Mouse (Mus musculus) thymus, adult 2 months (tissue): Measurements from ENCODE around the gene Lrrc26. TPM values are rescaled to one million over a fixed set of nuclear protein-coding genes. Genes with fewer than 3 reads are reported as not detected.
A peak's percentile ranks its signal among the peaks of the same experiment; 100 is the strongest.

ENCODE experiments used
- DNase-seq: peaks from one replicate; pipeline ENCODE4 v3.0.0; 2021
- H3K27ac ChIP-seq: fragments of 200-500 bp; 2 replicates; pipeline ENCODE4 v1.5.1; 2012; ENCODE audit warnings: low read length, control low read depth; ENCODE audit not compliant: control insufficient read depth, insufficient read depth
- H3K27me3 ChIP-seq: fragments of 200-500 bp; 2 replicates; pipeline ENCODE4 v1.6.1; 2012; ENCODE audit warnings: mild to moderate bottlenecking, low read length, moderate library complexity, mixed read lengths; ENCODE audit not compliant: control insufficient read depth, insufficient read depth
- H3K36me3 ChIP-seq: fragments of 200-500 bp; 2 replicates; pipeline ENCODE4 v1.6.1; 2012; ENCODE audit warnings: mild to moderate bottlenecking, low read length, moderate library complexity; ENCODE audit not compliant: control insufficient read depth, insufficient read depth
- H3K4me1 ChIP-seq: fragments of 200-500 bp; replicated peaks from 2 replicates; pipeline ENCODE4 v1.6.1; 2012; ENCODE audit warnings: low read length; ENCODE audit not compliant: control insufficient read depth, insufficient read depth
- H3K4me3 ChIP-seq: fragments of 200-500 bp; 2 replicates; pipeline ENCODE4 v1.5.1; 2012; ENCODE audit warnings: mild to moderate bottlenecking, low read length, control low read depth, moderate library complexity; ENCODE audit not compliant: control insufficient read depth, insufficient read depth
- CTCF ChIP-seq: fragments of 200-500 bp; IDR thresholded peaks from 2 replicates; pipeline ENCODE4 v1.5.1; 2012; ENCODE audit warnings: mild to moderate bottlenecking, control low read depth, low read length, moderate library complexity, borderline replicate concordance; ENCODE audit not compliant: control insufficient read depth, poor library complexity, insufficient read depth; ENCODE audit errors: extremely low read depth
- POLR2A ChIP-seq: fragments of 200-500 bp; IDR thresholded peaks from 2 replicates; pipeline ENCODE4 v1.6.1; 2012; ENCODE audit warnings: mild to moderate bottlenecking, low read length, control low read depth, moderate library complexity; ENCODE audit not compliant: control insufficient read depth, poor library complexity, insufficient read depth; ENCODE audit errors: extremely low read depth
- WGBS: fragments of 180-500 bp; shearing (Covaris S2); methylation state at CpG from one replicate; pipeline ENCODE4 v1.1.7; 2018; 5-methylcytosine and 5-hydroxymethylcytosine counted together
- polyA plus RNA-seq: library from polyadenylated mRNA; depleted of rRNA; stranded (reverse); fragments of >200 nt; gene quantifications from 2 replicates; pipeline ENCODE4 v1.2.3, GENCODE M21; 2012; rRNA removed

Lrrc26 gene
- polyA plus RNA-seq, 1 experiment, result 1.6 TPM

DNA sequence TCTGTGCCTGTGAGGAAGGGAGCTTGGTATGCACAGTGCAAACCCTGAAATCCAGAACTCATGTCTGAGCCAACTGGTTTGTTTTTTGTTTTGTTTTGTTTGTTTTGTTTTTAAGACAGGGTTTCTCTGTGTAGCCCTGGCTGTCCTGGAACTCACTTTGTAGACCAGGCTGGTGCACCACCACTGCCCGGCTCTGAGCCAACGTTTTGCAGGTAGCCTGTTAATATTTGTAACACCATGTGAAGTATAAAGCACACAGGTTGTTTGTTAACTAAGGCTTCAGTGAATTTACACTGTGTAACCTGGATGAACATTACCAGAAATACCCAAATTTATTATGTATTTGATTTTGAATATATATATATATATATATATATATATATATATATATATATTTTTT is 36.3 kb downstream of the Lrrc26 start:
- WGBS, result 76% methylated on average over 2 of the region's 2 CpGs
- TF ChIP-seq CTCF, result no peak
- no peak for TF ChIP-seq POLR2A
- H3K27me3 ChIP-seq, result no peaks in the 10 kb centered on the region; the same call in 1 of the 2 replicates
- H3K4me3 ChIP-seq, result no peak overlapping the region
- no peak for DNase-seq
- no peaks in the 10 kb centered on the region for H3K36me3 ChIP-seq
- H3K27ac ChIP-seq, result no peak overlapping the region
- no peaks in the 10 kb centered on the region for H3K4me1 ChIP-seq

DNA sequence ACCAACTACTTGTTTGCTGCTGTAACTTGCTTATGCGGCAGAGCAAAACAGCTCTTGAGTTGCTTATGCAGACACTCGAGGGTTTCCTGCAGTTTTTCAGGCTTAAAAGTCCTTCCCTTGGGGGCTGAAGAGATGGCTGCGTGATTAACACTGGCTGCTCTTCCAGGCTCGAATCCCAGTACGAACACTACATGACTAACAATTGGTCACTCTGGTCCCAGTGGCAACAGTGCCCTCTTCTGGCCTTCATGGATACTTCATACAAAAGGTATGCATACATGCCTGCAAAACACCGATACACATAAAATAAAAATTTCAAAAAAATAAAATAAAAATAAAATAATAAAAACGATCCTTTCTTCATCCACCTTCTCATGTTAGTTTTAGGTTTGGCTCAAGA is 38.7 kb downstream of the Lrrc26 start:
- DNase-seq, result no peak
- no peak for TF ChIP-seq POLR2A
- TF ChIP-seq CTCF, result no peak
- H3K36me3 ChIP-seq, result no peaks in the 10 kb centered on the region
- WGBS, result 52% methylated on average over 7 of the region's 7 CpGs
- H3K4me1 ChIP-seq, result peaks cover 13% of the 10 kb centered on the region
- no peak overlapping the region for H3K27ac ChIP-seq
- H3K4me3 ChIP-seq, result no peak overlapping the region
- H3K27me3 ChIP-seq, result no peaks in the 10 kb centered on the region; the same call in 1 of the 2 replicates

DNA sequence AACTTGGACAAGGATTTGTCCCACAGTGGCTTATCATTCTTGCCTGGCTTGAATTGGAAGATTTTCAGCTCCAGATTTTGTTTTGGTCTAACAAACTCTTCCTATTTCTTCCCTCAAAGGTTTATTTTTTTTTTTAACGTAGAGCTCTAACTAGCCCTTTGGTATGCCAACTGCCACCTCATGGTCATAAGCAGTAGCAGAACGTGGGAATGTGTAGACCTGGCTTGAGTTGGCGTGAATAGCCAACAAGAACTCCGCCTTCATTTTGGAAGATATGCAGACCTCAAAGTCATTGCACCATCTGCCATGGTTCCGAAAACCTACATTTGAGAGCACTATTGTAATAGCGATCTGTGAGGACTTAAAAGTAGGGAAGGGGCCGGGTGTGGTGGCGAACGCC is 41.8 kb downstream of the Lrrc26 start:
- Histone ChIP-seq H3K4me3 (peak overlapping the region; percentile 64; the same call in 1 of the 2 replicates), H3K36me3 (peaks cover 4% of the 10 kb centered on the region), H3K4me1 (peaks cover 14% of the 10 kb centered on the region), H3K27ac (no peak overlapping the region), H3K27me3 (no peaks in the 10 kb centered on the region)
- TF ChIP-seq CTCF (no peak), POLR2A (no peak)
- 63% methylated on average over 9 of the region's 9 CpGs for WGBS
- DNase-seq, result no peak

DNA sequence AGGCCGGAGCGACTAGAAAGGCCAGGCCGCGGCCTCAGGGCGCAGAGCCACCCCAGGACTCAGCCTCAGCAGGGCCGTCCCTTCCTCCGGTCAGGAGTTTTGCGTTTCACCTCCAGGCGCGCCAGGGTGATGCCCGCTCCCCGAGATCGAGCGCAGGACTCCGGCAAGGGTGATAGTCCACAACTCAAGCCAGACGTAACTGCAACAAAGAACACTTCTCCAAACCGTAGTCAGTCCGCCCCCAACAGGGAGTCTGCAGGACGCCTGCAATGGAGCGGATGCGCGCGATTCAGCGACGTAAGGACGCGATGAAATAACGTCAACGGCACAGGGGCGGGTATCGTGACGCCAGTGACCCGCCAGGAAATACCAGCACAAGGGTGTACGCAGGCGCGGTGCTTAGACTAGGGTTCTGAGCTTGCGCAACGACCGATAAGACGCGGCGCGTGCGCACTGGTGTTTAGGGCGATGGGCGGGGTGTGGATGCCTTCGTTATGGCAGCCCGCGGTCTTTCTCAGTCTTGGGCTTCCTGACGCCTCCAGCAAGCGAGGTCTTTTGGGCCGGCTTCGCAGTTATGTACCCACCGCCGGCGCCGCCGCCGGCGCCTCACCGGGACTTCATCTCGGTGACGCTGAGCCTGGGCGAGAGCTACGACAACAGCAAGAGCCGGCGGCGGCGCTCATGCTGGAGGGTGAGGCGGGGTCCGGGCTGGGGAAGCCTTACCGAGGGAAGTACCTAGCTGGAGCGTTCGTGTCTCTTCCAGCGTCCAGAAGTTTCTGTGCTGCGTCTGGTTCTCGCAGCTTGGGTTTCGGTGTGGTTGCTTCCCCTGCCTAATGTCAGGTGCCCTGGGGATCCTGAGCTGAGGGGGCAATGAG is 42.8 kb downstream of the Lrrc26 start, which contains the start of gene Man1b1:
TSS of gene Man1b1 (plus strand) at position 53 of the 875 bp plus-strand sequence.
- Histone ChIP-seq H3K27ac (peak within 1 kb of the TSS; percentile 6; the same call in 1 of the 2 replicates), H3K27me3 (no peaks in the 10 kb centered on the region), H3K4me3 (peak within 1 kb of the TSS; percentile 64), H3K4me1 (peaks cover 14% of the 10 kb centered on the region), H3K36me3 (peaks cover 9% of the 10 kb centered on the region)
- DNase-seq, result peak; percentile 99
- WGBS, result under 1% methylated on average over 78 of the region's 78 CpGs
- TF ChIP-seq CTCF (no peak), POLR2A (peak; percentile 83)

DNA sequence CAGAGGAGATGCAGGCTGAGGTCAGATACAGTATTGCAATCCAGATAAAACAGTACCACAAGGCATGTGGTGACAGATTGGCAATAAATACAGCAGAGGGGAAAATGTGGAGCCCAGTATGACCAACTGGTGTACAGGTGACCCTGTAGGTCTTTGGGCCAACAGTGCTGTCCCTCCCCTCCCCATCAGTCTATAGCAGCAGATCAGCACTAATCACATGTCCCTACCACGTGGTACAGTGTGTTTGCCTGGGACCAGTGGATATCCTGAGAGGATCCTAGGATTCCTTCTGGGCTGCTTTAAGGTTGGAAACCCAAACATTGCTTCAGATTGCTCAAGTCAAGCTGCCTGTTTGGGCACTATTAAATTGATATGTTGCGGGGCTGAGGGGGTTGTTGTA is 43.9 kb downstream of the Lrrc26 start:
- peaks cover 14% of the 10 kb centered on the region for H3K4me1 ChIP-seq
- H3K27me3 ChIP-seq, result no peaks in the 10 kb centered on the region
- no peak for DNase-seq
- no peak overlapping the region for H3K27ac ChIP-seq
- peaks cover 19% of the 10 kb centered on the region for H3K36me3 ChIP-seq
- TF ChIP-seq CTCF (no peak), POLR2A (no peak)
- H3K4me3 ChIP-seq, result no peak overlapping the region
- WGBS, result 89% methylated on average over 2 of the region's 2 CpGs

DNA sequence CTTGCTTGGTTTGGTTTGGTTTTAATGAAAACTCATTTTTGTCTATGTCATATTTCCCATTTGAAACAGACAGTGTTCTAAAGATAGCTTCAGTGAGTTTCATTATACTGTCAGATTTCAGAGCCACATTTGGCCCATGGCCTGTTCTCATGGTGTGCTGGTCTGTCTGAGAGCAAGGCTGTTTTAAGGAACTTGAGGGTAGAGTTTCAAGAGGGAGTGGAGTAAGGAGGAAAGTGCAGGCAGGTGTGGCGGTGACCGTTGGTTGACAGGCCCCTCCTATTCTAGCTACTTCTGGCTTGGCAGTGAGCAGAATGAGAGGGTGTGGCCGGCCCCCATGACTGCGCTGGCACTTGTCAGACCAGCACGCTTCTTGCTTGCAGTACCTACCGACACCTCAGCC is 48.6 kb downstream of the Lrrc26 start:
- no peak overlapping the region for H3K4me3 ChIP-seq
- DNase-seq, result no peak
- WGBS, result 64% methylated on average over 6 of the region's 6 CpGs
- TF ChIP-seq POLR2A (no peak), CTCF (no peak)
- no peak overlapping the region for H3K27ac ChIP-seq
- H3K27me3 ChIP-seq, result no peaks in the 10 kb centered on the region
- H3K36me3 ChIP-seq, result peaks cover 55% of the 10 kb centered on the region
- H3K4me1 ChIP-seq, result peaks cover 3% of the 10 kb centered on the region

Other genes starting within 250 kb of the Lrrc26 start
- gene Nsmf, start 235.6 kb upstream of the Lrrc26 start, polyA plus RNA-seq, result 41.6 and 50.4 TPM in 2 replicates
- gene Entpd8, start 209.6 kb upstream of the Lrrc26 start, polyA plus RNA-seq, result 0.58 and 0.91 TPM in 2 replicates
- 0.24 and 0.44 TPM in 2 replicates for gene Noxa1, start 194.8 kb upstream of the Lrrc26 start, polyA plus RNA-seq
- 13.7 and 16.9 TPM in 2 replicates for gene Nrarp, start 109.2 kb upstream of the Lrrc26 start, polyA plus RNA-seq
- 90.6 and 94.7 TPM in 2 replicates for gene Tor4a, start 93.0 kb upstream of the Lrrc26 start, polyA plus RNA-seq
- 105 and 115 TPM in 2 replicates for gene Nelfb, start 78.4 kb upstream of the Lrrc26 start, polyA plus RNA-seq
- 0.12 TPM in 1 of 2 replicates, not detected in the other for gene Stpg3, start 75.3 kb upstream of the Lrrc26 start, polyA plus RNA-seq
- 0.11 and 0.12 TPM in 2 replicates for gene Fam166a, start 71.2 kb upstream of the Lrrc26 start, polyA plus RNA-seq
- gene Tubb4b, start 65.2 kb upstream of the Lrrc26 start, polyA plus RNA-seq, result 613 and 694 TPM in 2 replicates
- gene Slc34a3, start 55.6 kb upstream of the Lrrc26 start, polyA plus RNA-seq, result 0.05 and 0.15 TPM in 2 replicates
- 0.05 TPM in 1 of 2 replicates, not detected in the other for gene Rnf224, start 53.1 kb upstream of the Lrrc26 start, polyA plus RNA-seq
- 3.6 and 4.5 TPM in 2 replicates for gene Rnf208, start 47.7 kb upstream of the Lrrc26 start, polyA plus RNA-seq
- gene Cysrt1, start 47.5 kb upstream of the Lrrc26 start, polyA plus RNA-seq, result 1.6 and 2.1 TPM in 2 replicates
- 41.1 and 43.0 TPM in 2 replicates for gene AL732309.1, start 43.1 kb upstream of the Lrrc26 start, polyA plus RNA-seq
- gene Tmem203, start 34.5 kb upstream of the Lrrc26 start, polyA plus RNA-seq, result 66.1 and 79.1 TPM in 2 replicates
- 24.4 and 25.9 TPM in 2 replicates for gene Tprn, start 27.3 kb upstream of the Lrrc26 start, polyA plus RNA-seq
- gene Ssna1, start 17.5 kb upstream of the Lrrc26 start, polyA plus RNA-seq, result 164 and 182 TPM in 2 replicates
- 141 and 144 TPM in 2 replicates for gene Anapc2, start 17.4 kb upstream of the Lrrc26 start, polyA plus RNA-seq
- gene Tmem210, start 1.8 kb upstream of the Lrrc26 start, polyA plus RNA-seq, result 0.35 TPM in 1 of 2 replicates, not detected in the other
- 0.50 TPM in 2 replicates for gene Grin1, start 29.3 kb downstream of the Lrrc26 start, polyA plus RNA-seq
- gene Man1b1, start 42.4 kb downstream of the Lrrc26 start, polyA plus RNA-seq, result 23.1 and 26.3 TPM in 2 replicates
- 24.5 and 25.6 TPM in 2 replicates for gene Dpp7, start 66.4 kb downstream of the Lrrc26 start, polyA plus RNA-seq
- gene Uap1l1, start 75.8 kb downstream of the Lrrc26 start, polyA plus RNA-seq, result 23.0 and 24.4 TPM in 2 replicates
- 29.7 and 45.2 TPM in 2 replicates for gene Sapcd2, start 82.4 kb downstream of the Lrrc26 start, polyA plus RNA-seq
- gene Entpd2, start 106.0 kb downstream of the Lrrc26 start, polyA plus RNA-seq, result 11.7 and 14.0 TPM in 2 replicates
- 28.4 and 30.8 TPM in 2 replicates for gene Npdc1, start 109.4 kb downstream of the Lrrc26 start, polyA plus RNA-seq
- 1.9 and 2.0 TPM in 2 replicates for gene Fut7, start 133.4 kb downstream of the Lrrc26 start, polyA plus RNA-seq
- gene Abca2, start 138.8 kb downstream of the Lrrc26 start, polyA plus RNA-seq, result 86.6 and 100 TPM in 2 replicates
- 11.6 and 17.3 TPM in 2 replicates for gene Clic3, start 166.9 kb downstream of the Lrrc26 start, polyA plus RNA-seq
- 165 and 192 TPM in 2 replicates for gene Paxx, start 171.2 kb downstream of the Lrrc26 start, polyA plus RNA-seq
- gene Ptgds, start 180.1 kb downstream of the Lrrc26 start, polyA plus RNA-seq, result 4.4 and 13.8 TPM in 2 replicates
- not detected in 2 replicates for gene Lcn12, start 204.0 kb downstream of the Lrrc26 start, polyA plus RNA-seq
- 59.2 and 77.5 TPM in 2 replicates for gene Fbxw5, start 210.8 kb downstream of the Lrrc26 start, polyA plus RNA-seq
- 4.7 and 5.0 TPM in 2 replicates for gene C8g, start 211.8 kb downstream of the Lrrc26 start, polyA plus RNA-seq